Mouse (Mus musculus): ENCODE measurements around the gene Tada2b. TPM values are rescaled to one million over a fixed set of nuclear protein-coding genes. Genes with fewer than 3 reads are reported as not detected.

Gene Tada2b
- total RNA-seq (2015; ENCODE audit: low replicate concordance) (4.8 and 6.5 TPM in 2 replicates), total RNA-seq (2017; ENCODE audit: low replicate concordance) (2.3 and 9.6 TPM in 2 replicates)

GRCm38 (mm10) chr5:36484171-36484990 lies at the start of gene Tada2b, which contains the start of gene Ccdc96:
Gene Tada2b (minus strand): TSS chr5:36484285.
Gene Ccdc96 (plus strand): TSS chr5:36484588.
- peak; percentile 91 for ATAC-seq (replicated peaks; ENCODE audit: low FRiP score, poor library complexity, severe bottlenecking)

- ATAC-seq (replicated peaks; ENCODE audit: low FRiP score, poor library complexity, severe bottlenecking), result peak; percentile 91
Observed at GRCm38 (mm10) chr5:36530129-36530751, 46.2 kb upstream of the Tada2b start.

- ATAC-seq (replicated peaks; ENCODE audit: low FRiP score, poor library complexity, severe bottlenecking), result no peak
Observed at GRCm38 (mm10) chr5:36529698-36530097, 45.6 kb upstream of the Tada2b start.

- no peak for ATAC-seq (replicated peaks; ENCODE audit: low FRiP score, poor library complexity, severe bottlenecking)
Observed at GRCm38 (mm10) chr5:36526921-36527320, 42.8 kb upstream of the Tada2b start.

- ATAC-seq (replicated peaks; ENCODE audit: low FRiP score, poor library complexity, severe bottlenecking), result no peak
Observed at GRCm38 (mm10) chr5:36526274-36526673, 42.2 kb upstream of the Tada2b start.

- no peak for ATAC-seq (replicated peaks; ENCODE audit: low FRiP score, poor library complexity, severe bottlenecking)
Observed at GRCm38 (mm10) chr5:36525216-36525615, 41.1 kb upstream of the Tada2b start.

- ATAC-seq (replicated peaks; ENCODE audit: low FRiP score, poor library complexity, severe bottlenecking), result no peak
Observed at GRCm38 (mm10) chr5:36523219-36523703, 39.2 kb upstream of the Tada2b start.

- ATAC-seq (replicated peaks; ENCODE audit: low FRiP score, poor library complexity, severe bottlenecking), result no peak
Observed at GRCm38 (mm10) chr5:36522782-36523181, 38.7 kb upstream of the Tada2b start.

- no peak for ATAC-seq (replicated peaks; ENCODE audit: low FRiP score, poor library complexity, severe bottlenecking)
Observed at GRCm38 (mm10) chr5:36519751-36520150, 35.7 kb upstream of the Tada2b start.

GRCm38 (mm10) chr5:36517596-36517995 lies 33.5 kb upstream of the Tada2b start:
- ATAC-seq (replicated peaks; ENCODE audit: low FRiP score, poor library complexity, severe bottlenecking), result no peak

GRCm38 (mm10) chr5:36515558-36515957 lies 31.5 kb upstream of the Tada2b start:
- ATAC-seq (replicated peaks; ENCODE audit: low FRiP score, poor library complexity, severe bottlenecking), result no peak

GRCm38 (mm10) chr5:36515126-36515525 lies 31.0 kb upstream of the Tada2b start:
- ATAC-seq (replicated peaks; ENCODE audit: low FRiP score, poor library complexity, severe bottlenecking), result no peak

GRCm38 (mm10) chr5:36510956-36511355 lies 26.9 kb upstream of the Tada2b start:
- no peak for ATAC-seq (replicated peaks; ENCODE audit: low FRiP score, poor library complexity, severe bottlenecking)

GRCm38 (mm10) chr5:36508351-36508750 lies 24.3 kb upstream of the Tada2b start:
- no peak for ATAC-seq (replicated peaks; ENCODE audit: low FRiP score, poor library complexity, severe bottlenecking)

GRCm38 (mm10) chr5:36505643-36506042 lies 21.6 kb upstream of the Tada2b start:
- no peak for ATAC-seq (replicated peaks; ENCODE audit: low FRiP score, poor library complexity, severe bottlenecking)

- no peak for ATAC-seq (replicated peaks; ENCODE audit: low FRiP score, poor library complexity, severe bottlenecking)
Observed at GRCm38 (mm10) chr5:36505235-36505634, 21.1 kb upstream of the Tada2b start.

GRCm38 (mm10) chr5:36494709-36495108 lies 10.6 kb upstream of the Tada2b start:
- no peak for ATAC-seq (replicated peaks; ENCODE audit: low FRiP score, poor library complexity, severe bottlenecking)

- ATAC-seq (replicated peaks; ENCODE audit: low FRiP score, poor library complexity, severe bottlenecking), result no peak
Observed at GRCm38 (mm10) chr5:36493919-36494318, 9.8 kb upstream of the Tada2b start.

- ATAC-seq (replicated peaks; ENCODE audit: low FRiP score, poor library complexity, severe bottlenecking), result no peak
Observed at GRCm38 (mm10) chr5:36489225-36489624, 5.1 kb upstream of the Tada2b start.

- ATAC-seq (replicated peaks; ENCODE audit: low FRiP score, poor library complexity, severe bottlenecking), result no peak
Observed at GRCm38 (mm10) chr5:36485306-36485705, 1.2 kb upstream of the Tada2b start.
